Mouse (Mus musculus): Measurements from ENCODE around the gene Arpc5l. TPM values are rescaled to one million over a fixed set of nuclear protein-coding genes. Genes with fewer than 3 reads are reported as not detected.
A peak's percentile ranks its signal among the peaks of the same experiment; 100 is the strongest.

Arpc5l gene
- polyA plus RNA-seq (2015; fragmentation: Nextera tagmentation; extraction: Ambion mirVana), result 74.0 and 76.6 TPM in 2 replicates

DNA sequence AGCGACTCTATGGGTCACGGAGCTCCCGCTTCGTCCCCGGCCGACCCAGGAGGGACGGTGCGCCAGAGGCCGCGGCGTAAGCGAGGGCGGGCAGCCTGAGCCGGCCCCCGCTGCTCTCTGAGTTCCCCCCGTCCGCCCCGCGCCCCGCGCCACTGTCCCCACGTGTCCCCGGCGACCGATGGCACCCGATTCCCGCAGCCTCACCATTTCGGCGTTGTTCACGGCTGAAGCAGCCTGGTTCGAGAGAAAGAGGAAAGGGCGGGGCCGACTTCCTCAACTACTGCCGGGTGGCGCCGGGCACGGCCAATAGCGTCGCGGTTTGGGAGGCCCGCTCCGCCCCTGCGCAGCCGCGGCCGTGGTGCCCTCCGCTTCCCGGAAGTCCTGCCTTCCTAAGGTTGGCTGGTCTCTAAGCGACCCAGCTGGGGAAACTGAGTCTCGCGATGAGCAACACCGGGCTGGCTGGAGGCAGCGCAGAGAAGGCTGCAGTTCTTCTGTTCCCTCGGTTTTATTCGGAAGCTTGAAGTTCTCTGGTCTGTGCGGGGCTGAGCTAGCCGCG lies at the start of gene Arpc5l:
Gene Arpc5l (plus strand): TSS at position 469 of the 556 bp plus-strand sequence.
- H3K4me2 ChIP-seq, result peak within 1 kb of the TSS; percentile 94
- DNase-seq, result peak; percentile 89
- peak; percentile 83 for ATAC-seq (ENCODE audit: low read depth)
- H3K27ac ChIP-seq, result peak within 1 kb of the TSS; percentile 86
- H3K4me3 ChIP-seq (replicated peaks), result peak within 1 kb of the TSS; percentile 93
- H3K9ac ChIP-seq, result peak within 1 kb of the TSS; percentile 88
- peaks cover 43% of the 10 kb centered on the region for H3K36me3 ChIP-seq
- under 1% methylated on average over 58 of the region's 58 CpGs for WGBS (ENCODE audit: insufficient replicate concordance)
- no peaks in the 10 kb centered on the region for H3K27me3 ChIP-seq
- no peaks in the 10 kb centered on the region for H3K9me3 ChIP-seq (replicated peaks)
- peaks cover 81% of the 10 kb centered on the region for H3K4me1 ChIP-seq (replicated peaks)

DNA sequence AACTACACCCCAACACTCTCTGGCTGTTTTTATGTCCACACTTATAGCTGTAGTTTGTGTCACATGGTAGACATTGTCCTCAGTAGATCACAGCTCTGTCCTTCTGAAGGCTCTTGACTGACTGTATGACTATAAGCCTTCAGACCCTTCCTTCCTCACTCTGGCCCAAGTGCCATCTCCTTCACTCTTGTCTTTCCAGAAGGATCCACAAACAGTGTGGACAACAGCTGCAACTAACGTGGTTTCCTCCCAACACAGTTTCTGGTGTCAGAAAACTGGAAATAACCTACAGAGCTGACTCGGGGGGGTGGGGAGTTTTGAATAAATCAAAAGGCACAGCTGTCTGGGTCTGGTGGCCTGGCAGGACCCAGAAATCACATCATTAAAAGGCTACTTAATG lies 49.1 kb upstream of the Arpc5l start:
- H3K27ac ChIP-seq, result no peak overlapping the region
- DNase-seq (no peak), ATAC-seq (ENCODE audit: low read depth) (no peak)
- H3K36me3 ChIP-seq, result no peaks in the 10 kb centered on the region
- H3K4me2 ChIP-seq, result no peak overlapping the region
- H3K9ac ChIP-seq, result no peak overlapping the region
- WGBS (ENCODE audit: insufficient replicate concordance), result 40% methylated on average over 2 of the region's 2 CpGs
- no peaks in the 10 kb centered on the region for H3K9me3 ChIP-seq (replicated peaks)
- no peak overlapping the region for H3K4me3 ChIP-seq (replicated peaks)
- peaks cover 14% of the 10 kb centered on the region for H3K4me1 ChIP-seq (replicated peaks)
- H3K27me3 ChIP-seq, result no peaks in the 10 kb centered on the region

DNA sequence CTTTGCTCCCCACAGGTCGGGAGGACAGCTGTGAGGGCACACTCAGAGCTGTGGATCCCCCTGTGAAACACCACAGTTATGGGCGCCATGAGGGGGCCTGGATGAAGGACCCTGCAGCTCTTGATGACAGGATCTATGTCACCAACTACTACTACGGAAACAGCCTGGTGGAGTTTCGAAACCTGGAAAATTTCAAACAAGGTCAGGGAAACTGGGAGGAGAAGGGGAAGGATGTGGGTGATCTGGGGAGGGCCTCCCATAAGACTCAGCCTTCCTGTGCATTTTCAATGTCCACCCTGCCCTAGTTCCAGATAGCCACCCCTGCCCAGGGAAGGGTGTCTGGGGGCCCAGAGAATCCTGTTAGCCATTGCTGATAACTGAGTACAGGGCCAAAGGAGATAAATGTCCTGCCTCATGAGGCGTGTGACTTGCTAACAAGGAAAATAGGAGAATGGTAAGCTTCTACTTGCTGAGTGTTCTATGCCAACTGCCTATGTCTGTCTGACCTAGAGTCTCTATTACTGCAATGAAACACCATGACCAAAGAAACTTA lies 47.4 kb upstream of the Arpc5l start:
- no peaks in the 10 kb centered on the region for H3K9me3 ChIP-seq (replicated peaks)
- no peak overlapping the region for H3K4me3 ChIP-seq (replicated peaks)
- DNase-seq (no peak), ATAC-seq (ENCODE audit: low read depth) (peak; percentile 62; the same call in 1 of the 2 replicates)
- no peak overlapping the region for H3K9ac ChIP-seq
- 54% methylated on average over 5 of the region's 5 CpGs for WGBS (ENCODE audit: insufficient replicate concordance)
- H3K4me2 ChIP-seq, result no peak overlapping the region
- no peaks in the 10 kb centered on the region for H3K36me3 ChIP-seq
- peaks cover 15% of the 10 kb centered on the region for H3K4me1 ChIP-seq (replicated peaks)
- no peaks in the 10 kb centered on the region for H3K27me3 ChIP-seq
- no peak overlapping the region; the same call in 1 of the 2 replicates for H3K27ac ChIP-seq

DNA sequence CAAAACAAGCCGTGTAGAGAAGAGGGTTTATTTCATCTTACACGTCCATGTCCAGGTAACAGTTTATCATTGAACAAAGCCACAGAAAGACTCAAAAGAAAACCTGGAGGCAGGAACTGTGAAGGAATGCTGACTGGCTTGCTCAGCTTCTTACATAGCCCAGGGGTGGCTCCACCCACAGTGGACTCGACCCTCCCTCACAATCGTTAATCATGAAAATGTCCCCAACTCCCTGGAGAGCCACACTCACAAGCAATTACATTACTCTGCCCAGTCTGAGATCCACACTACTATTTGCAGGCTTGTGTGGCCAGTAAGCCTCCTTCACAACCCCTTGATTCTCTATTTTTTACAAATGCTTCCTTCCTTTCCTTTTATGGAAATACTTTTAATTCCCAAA lies 41.0 kb upstream of the Arpc5l start:
- Histone ChIP-seq H3K9ac (no peak overlapping the region), H3K36me3 (no peaks in the 10 kb centered on the region), H3K4me3 (replicated peaks) (no peak overlapping the region), H3K27me3 (no peaks in the 10 kb centered on the region), H3K4me1 (replicated peaks) (peaks cover 23% of the 10 kb centered on the region), H3K27ac (no peak overlapping the region), H3K4me2 (no peak overlapping the region), H3K9me3 (replicated peaks) (no peaks in the 10 kb centered on the region)
- DNase-seq (no peak), ATAC-seq (ENCODE audit: low read depth) (no peak)
- 43% methylated on average over 4 of the region's 4 CpGs for WGBS (ENCODE audit: insufficient replicate concordance)

DNA sequence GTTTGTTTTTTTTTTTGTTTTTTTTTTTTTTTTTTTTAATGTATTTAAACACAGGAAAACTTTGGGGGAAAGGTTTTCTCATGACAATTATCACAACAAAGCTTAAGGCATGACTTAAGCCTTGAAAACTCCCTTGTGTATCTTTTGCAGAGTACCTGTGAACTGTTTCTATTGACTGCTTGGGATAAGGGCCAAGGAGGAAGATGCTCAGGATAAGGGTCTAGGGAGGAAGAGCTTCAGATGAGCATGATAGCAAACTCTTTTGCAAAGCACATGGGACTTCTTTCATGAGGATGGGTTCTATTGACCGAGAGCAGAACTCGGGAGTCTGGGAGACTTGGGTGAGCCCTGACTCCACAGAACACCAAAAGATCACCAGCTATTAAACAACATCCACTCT lies 35.5 kb upstream of the Arpc5l start:
- H3K4me3 ChIP-seq (replicated peaks), result no peak overlapping the region
- H3K27me3 ChIP-seq, result no peaks in the 10 kb centered on the region
- 0 out of 2 replicates have a peak overlapping the region, but pooled peaks have one; percentile 33 for H3K9ac ChIP-seq
- no peaks in the 10 kb centered on the region for H3K9me3 ChIP-seq (replicated peaks)
- H3K4me1 ChIP-seq (replicated peaks), result peaks cover 51% of the 10 kb centered on the region
- H3K36me3 ChIP-seq, result no peaks in the 10 kb centered on the region
- DNase-seq (no peak), ATAC-seq (ENCODE audit: low read depth) (peak; percentile 63)
- WGBS (ENCODE audit: insufficient replicate concordance), result 46% methylated on average over 2 of the region's 2 CpGs
- peak overlapping the region; percentile 46 for H3K4me2 ChIP-seq
- peak overlapping the region; percentile 86 for H3K27ac ChIP-seq

DNA sequence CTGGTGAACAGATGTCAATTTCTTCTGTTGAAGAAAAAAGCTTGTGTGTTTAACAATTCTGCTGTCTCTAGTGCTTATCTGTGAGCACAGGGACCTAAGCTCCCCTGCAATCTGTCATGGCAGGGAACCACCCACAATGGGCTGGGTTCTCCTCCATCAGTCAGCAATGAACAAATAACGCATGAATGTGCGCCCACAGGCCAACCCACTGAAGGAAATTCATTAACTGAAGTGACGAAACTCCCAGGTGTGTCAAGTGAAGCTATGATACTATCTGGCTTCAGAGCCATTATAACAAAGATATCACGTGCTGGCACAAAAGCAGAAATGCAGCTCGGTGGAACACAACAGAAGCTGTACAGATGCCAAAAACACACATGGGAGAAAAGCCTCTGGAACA lies 35.1 kb upstream of the Arpc5l start:
- no peaks in the 10 kb centered on the region for H3K27me3 ChIP-seq
- no peaks in the 10 kb centered on the region for H3K9me3 ChIP-seq (replicated peaks)
- H3K4me1 ChIP-seq (replicated peaks), result peaks cover 51% of the 10 kb centered on the region
- WGBS (ENCODE audit: insufficient replicate concordance), result 24% methylated on average over 5 of the region's 5 CpGs
- H3K4me3 ChIP-seq (replicated peaks), result no peak overlapping the region
- DNase-seq (peak; percentile 72), ATAC-seq (ENCODE audit: low read depth) (peak; percentile 97)
- H3K9ac ChIP-seq, result 0 out of 2 replicates have a peak overlapping the region, but pooled peaks have one; percentile 33
- H3K36me3 ChIP-seq, result no peaks in the 10 kb centered on the region
- H3K4me2 ChIP-seq, result peak overlapping the region; percentile 46
- H3K27ac ChIP-seq, result peak overlapping the region; percentile 86

DNA sequence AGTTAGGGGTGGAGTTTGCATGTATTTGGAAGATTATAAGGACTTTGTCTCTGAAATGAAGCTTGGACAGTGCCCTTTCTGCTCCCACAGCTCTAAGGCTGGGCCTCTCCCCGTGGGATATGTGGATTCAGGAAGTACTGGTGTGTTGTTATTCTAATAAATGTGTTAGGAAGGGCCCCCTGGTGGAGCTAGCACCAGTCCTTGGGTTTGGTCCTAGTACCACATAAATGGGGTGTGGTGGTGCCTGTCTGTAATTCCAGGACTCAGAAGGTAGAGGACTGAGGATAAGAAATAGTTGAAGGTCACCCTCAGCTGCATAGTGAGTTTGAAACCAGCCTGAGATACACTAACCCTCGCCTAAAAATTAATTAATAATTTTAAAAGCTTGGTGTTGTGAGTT lies 31.9 kb upstream of the Arpc5l start:
- ATAC-seq (ENCODE audit: low read depth) (no peak), DNase-seq (no peak)
- H3K9ac ChIP-seq, result no peak overlapping the region
- 10% methylated on average over 2 of the region's 2 CpGs for WGBS (ENCODE audit: insufficient replicate concordance)
- no peak overlapping the region for H3K4me2 ChIP-seq
- H3K27ac ChIP-seq, result no peak overlapping the region
- no peaks in the 10 kb centered on the region for H3K36me3 ChIP-seq
- H3K4me1 ChIP-seq (replicated peaks), result peaks cover 43% of the 10 kb centered on the region
- peaks cover 12% of the 10 kb centered on the region; the same call in 1 of the 2 replicates for H3K27me3 ChIP-seq
- no peaks in the 10 kb centered on the region for H3K9me3 ChIP-seq (replicated peaks)
- H3K4me3 ChIP-seq (replicated peaks), result no peak overlapping the region

DNA sequence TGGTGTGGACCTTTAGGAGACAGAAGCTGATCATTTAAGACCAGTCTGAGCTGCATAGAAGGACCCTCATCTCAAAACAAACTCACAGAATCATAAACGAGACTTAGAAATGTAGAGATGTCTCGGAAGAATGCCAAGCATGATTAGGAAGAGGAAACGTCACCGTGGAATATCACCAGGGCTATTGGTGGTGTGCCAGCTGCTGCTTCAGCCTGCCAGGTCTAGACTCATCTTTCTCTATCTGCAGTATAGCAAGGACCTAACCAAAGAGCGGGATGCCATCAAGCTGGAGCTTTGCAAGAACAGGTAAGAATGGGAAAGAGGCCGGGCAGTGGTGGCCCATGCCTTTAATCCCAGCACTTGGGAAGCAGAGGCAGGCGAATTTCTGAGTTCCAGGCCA lies 31.4 kb upstream of the Arpc5l start:
- 69% methylated on average over 7 of the region's 7 CpGs for WGBS (ENCODE audit: insufficient replicate concordance)
- DNase-seq, result no peak

DNA sequence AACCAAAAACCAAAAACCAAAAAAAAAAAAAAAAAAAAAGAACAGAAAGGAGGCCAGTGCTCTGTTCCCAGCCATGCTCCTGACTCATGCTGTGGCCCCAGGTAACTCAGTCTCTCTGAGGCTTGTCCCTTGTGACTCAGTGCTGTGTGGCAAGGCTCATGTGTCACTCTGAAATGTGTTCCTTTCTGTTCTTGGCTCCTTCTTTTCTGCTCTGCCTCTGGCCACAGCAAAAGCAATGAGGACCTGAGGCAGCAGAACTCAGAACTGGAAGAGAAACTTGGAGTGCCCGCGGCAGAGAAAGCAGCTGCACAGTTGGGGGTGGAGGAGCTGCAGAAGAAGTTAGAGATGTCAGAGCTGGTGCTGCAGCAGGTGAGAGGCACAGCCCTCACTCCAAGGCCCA lies 31.0 kb upstream of the Arpc5l start:
- peaks cover 37% of the 10 kb centered on the region for H3K4me1 ChIP-seq (replicated peaks)
- no peak overlapping the region for H3K27ac ChIP-seq
- H3K27me3 ChIP-seq, result peaks cover 12% of the 10 kb centered on the region; the same call in 1 of the 2 replicates
- 40% methylated on average over 2 of the region's 2 CpGs for WGBS (ENCODE audit: insufficient replicate concordance)
- H3K9me3 ChIP-seq (replicated peaks), result no peaks in the 10 kb centered on the region
- no peak overlapping the region for H3K9ac ChIP-seq
- no peak for ATAC-seq (ENCODE audit: low read depth)
- no peak overlapping the region for H3K4me3 ChIP-seq (replicated peaks)
- DNase-seq, result no peak
- H3K36me3 ChIP-seq, result no peaks in the 10 kb centered on the region
- H3K4me2 ChIP-seq, result no peak overlapping the region

More for the DNA sequence above, 31.4 kb upstream of the Arpc5l start:
- H3K4me3 ChIP-seq (replicated peaks), result no peak overlapping the region
- H3K4me1 ChIP-seq (replicated peaks), result peaks cover 41% of the 10 kb centered on the region
- H3K27me3 ChIP-seq, result peaks cover 12% of the 10 kb centered on the region; the same call in 1 of the 2 replicates
- no peaks in the 10 kb centered on the region for H3K36me3 ChIP-seq
- no peak overlapping the region for H3K9ac ChIP-seq
- H3K4me2 ChIP-seq, result no peak overlapping the region
- no peaks in the 10 kb centered on the region for H3K9me3 ChIP-seq (replicated peaks)
- H3K27ac ChIP-seq, result no peak overlapping the region
- no peak for ATAC-seq (ENCODE audit: low read depth)

DNA sequence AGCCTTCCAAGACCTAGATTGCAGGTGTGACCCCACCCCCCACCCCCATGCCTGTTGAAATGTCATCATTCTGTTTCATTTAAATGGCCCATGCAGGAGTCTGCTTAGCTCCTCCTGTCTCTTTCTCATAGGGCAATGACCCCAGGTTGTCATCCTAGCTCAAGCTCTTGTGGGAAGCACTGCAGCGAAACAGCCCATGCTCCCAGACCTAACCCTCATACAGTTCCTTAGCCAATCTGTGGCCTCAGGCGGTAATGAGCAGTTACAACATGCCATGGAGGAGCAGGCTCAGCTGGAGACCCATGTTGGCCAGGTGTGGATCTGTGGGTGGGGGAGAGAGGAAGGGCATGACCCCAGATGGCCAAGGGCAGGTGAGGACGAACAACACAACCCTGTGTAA lies 30.0 kb upstream of the Arpc5l start:
- Histone ChIP-seq H3K4me1 (replicated peaks) (peaks cover 27% of the 10 kb centered on the region), H3K9ac (no peak overlapping the region), H3K36me3 (no peaks in the 10 kb centered on the region), H3K4me2 (no peak overlapping the region), H3K4me3 (replicated peaks) (no peak overlapping the region), H3K27me3 (peaks cover 17% of the 10 kb centered on the region; the same call in 1 of the 2 replicates), H3K27ac (no peak overlapping the region), H3K9me3 (replicated peaks) (no peaks in the 10 kb centered on the region)
- WGBS (ENCODE audit: insufficient replicate concordance), result 57% methylated on average over 3 of the region's 3 CpGs
- ATAC-seq (ENCODE audit: low read depth), result no peak
- DNase-seq, result no peak

DNA sequence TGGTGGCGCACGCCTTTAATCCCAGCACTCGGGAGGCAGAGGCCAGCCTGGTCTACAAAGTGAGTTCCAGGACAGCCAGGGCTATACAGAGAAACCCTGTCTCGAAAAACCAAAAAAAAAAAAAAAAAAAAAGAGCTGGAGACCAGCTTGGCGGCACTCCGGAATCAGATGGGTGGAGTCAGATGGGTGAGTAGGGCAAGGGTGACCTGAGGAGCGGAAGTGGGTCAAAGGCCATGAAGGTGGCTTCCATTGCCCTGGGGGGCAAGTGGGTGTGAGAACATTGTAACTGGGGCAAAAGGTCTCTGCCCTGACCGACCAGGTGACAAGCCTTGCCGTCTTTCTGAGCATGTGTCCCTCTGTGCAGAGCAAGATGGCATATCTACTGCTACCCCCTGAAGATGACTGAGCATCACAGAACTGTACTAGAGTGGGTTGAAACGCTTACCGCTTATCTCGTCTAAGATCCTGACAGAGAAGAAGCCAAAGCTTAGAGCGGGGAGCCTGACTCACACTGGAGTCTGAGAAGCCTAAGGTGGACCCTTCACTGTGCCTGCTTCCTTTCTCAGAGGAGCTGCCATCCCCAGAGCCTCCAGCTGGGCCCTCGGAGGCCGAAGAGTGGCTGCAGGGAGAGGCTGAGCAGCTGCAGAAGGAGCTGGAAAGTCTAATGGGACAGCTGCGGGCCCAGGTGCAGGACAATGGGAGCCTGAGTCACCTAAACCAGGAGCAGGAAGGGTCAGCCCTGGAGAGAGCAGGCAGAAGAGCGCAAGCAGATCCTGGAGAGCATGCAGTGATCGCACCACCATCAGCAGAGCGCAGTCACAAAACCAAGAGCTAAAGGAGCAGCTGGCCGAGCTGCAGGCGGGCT lies 29.0 kb upstream of the Arpc5l start:
- Histone ChIP-seq H3K9ac (no peak overlapping the region), H3K4me1 (replicated peaks) (peaks cover 17% of the 10 kb centered on the region), H3K4me2 (no peak overlapping the region), H3K4me3 (replicated peaks) (no peak overlapping the region), H3K9me3 (replicated peaks) (no peaks in the 10 kb centered on the region), H3K27me3 (peaks cover 17% of the 10 kb centered on the region; the same call in 1 of the 2 replicates), H3K27ac (no peak overlapping the region), H3K36me3 (no peaks in the 10 kb centered on the region)
- DNase-seq (no peak), ATAC-seq (ENCODE audit: low read depth) (0 out of 2 replicates have a peak, but pooled peaks have one; percentile 11)
- 65% methylated on average over 21 of the region's 21 CpGs for WGBS (ENCODE audit: insufficient replicate concordance)
